Mouse (Mus musculus): ENCODE data around the gene Ivd.

Ivd gene

GRCm38 (mm10) chr2:118881019-118881418 is 19.3 kb downstream of the Ivd start:
- in situ Hi-C loops (cut with MboI; ENCODE audit: unreplicated experiment in 2 of 2) = loop anchor here (5.0 to 25.0 kb wide), 9 partner anchors 114 to 1344 kb away; partner anchors contain the start of genes Fsip1 (in 1 of the 2) and Srp14 (in 1 of the 2)

- in situ Hi-C loops (cut with MboI; ENCODE audit: unreplicated experiment in 2 of 2) = loop anchor here (5.0 to 25.0 kb wide), 9 partner anchors 115 to 1345 kb away; partner anchors contain the start of genes Fsip1 (in 1 of the 2) and Srp14 (in 1 of the 2)
Measured at GRCm38 (mm10) chr2:118881956-118882355, 20.2 kb downstream of the Ivd start.

- in situ Hi-C loops (cut with MboI; ENCODE audit: unreplicated experiment in 2 of 2) = loop anchor here (5.0 to 25.0 kb wide), 9 partner anchors 116 to 1346 kb away; partner anchors contain the start of genes Fsip1 (in 1 of the 2) and Srp14 (in 1 of the 2)
Measured at GRCm38 (mm10) chr2:118882840-118883679, 21.3 kb downstream of the Ivd start.

- in situ Hi-C loops (cut with MboI; ENCODE audit: unreplicated experiment in 2 of 2) = loop anchor here (10.0 to 25.0 kb wide), 6 partner anchors 300 to 1350 kb away; partner anchors contain the start of genes Fsip1 (in 1 of the 2) and Srp14 (in 1 of the 2)
Measured at GRCm38 (mm10) chr2:118887440-118887839, 25.7 kb downstream of the Ivd start.

- in situ Hi-C loops (cut with MboI; ENCODE audit: unreplicated experiment in 2 of 2) = loop anchor here (10.0 to 25.0 kb wide), 6 partner anchors 299 to 1351 kb away; partner anchors contain the start of genes Fsip1 (in 1 of the 2) and Srp14 (in 1 of the 2)
Measured at GRCm38 (mm10) chr2:118887845-118888548, 26.2 kb downstream of the Ivd start.

GRCm38 (mm10) chr2:118891173-118891572 is 29.4 kb downstream of the Ivd start:
- in situ Hi-C loops (cut with MboI; ENCODE audit: unreplicated experiment in 2 of 2) = loop anchor here (5.0 to 25.0 kb wide), 5 partner anchors 86 to 1354 kb away; partner anchors contain the start of genes Fsip1 (in 1 of the 2) and Srp14 (in 1 of the 2)

- in situ Hi-C loops (cut with MboI; ENCODE audit: unreplicated experiment in 2 of 2) = loop anchor here (25.0 kb wide), 4 partner anchors 291 to 1359 kb away; partner anchors contain the start of genes Fsip1 (in 1 of the 2) and Srp14 (in 1 of the 2)
Measured at GRCm38 (mm10) chr2:118895990-118896913, 34.5 kb downstream of the Ivd start.

- in situ Hi-C loops (cut with MboI; ENCODE audit: unreplicated experiment in 2 of 2) = loop anchor here (25.0 kb wide), 4 partner anchors 290 to 1360 kb away; partner anchors contain the start of genes Fsip1 (in 1 of the 2) and Srp14 (in 1 of the 2)
Measured at GRCm38 (mm10) chr2:118896914-118897291, 35.1 kb downstream of the Ivd start.

- in situ Hi-C loops (cut with MboI; ENCODE audit: unreplicated experiment in 2 of 2) = loop anchor here (25.0 kb wide), 4 partner anchors 290 to 1360 kb away; partner anchors contain the start of genes Fsip1 (in 1 of the 2) and Srp14 (in 1 of the 2)
Measured at GRCm38 (mm10) chr2:118897392-118897791, 35.6 kb downstream of the Ivd start.

- in situ Hi-C loops (cut with MboI; ENCODE audit: unreplicated experiment in 2 of 2) = loop anchor here (25.0 kb wide), 4 partner anchors 289 to 1361 kb away; partner anchors contain the start of genes Fsip1 (in 1 of the 2) and Srp14 (in 1 of the 2)
Measured at GRCm38 (mm10) chr2:118897808-118898207, 36.1 kb downstream of the Ivd start.

GRCm38 (mm10) chr2:118898771-118899170 is 37.0 kb downstream of the Ivd start:
- in situ Hi-C loops (cut with MboI; ENCODE audit: unreplicated experiment in 2 of 2) = loop anchor here (25.0 kb wide), 4 partner anchors 289 to 1361 kb away; partner anchors contain the start of genes Fsip1 (in 1 of the 2) and Srp14 (in 1 of the 2)

- in situ Hi-C loops (cut with MboI; ENCODE audit: unreplicated experiment in 2 of 2) = loop anchor here (25.0 kb wide), 4 partner anchors 288 to 1362 kb away; partner anchors contain the start of genes Fsip1 (in 1 of the 2) and Srp14 (in 1 of the 2)
Measured at GRCm38 (mm10) chr2:118899306-118899705, 37.6 kb downstream of the Ivd start.

- in situ Hi-C loops (cut with MboI; ENCODE audit: unreplicated experiment in 2 of 2) = loop anchor here (25.0 kb wide), 4 partner anchors 287 to 1363 kb away; partner anchors contain the start of genes Fsip1 (in 1 of the 2) and Srp14 (in 1 of the 2)
Measured at GRCm38 (mm10) chr2:118899981-118900825, 38.4 kb downstream of the Ivd start, which contains the start of gene Bahd1. Gene Bahd1 (plus strand): TSS chr2:118900377.

GRCm38 (mm10) chr2:118900826-118901140 is 39.0 kb downstream of the Ivd start:
- in situ Hi-C loops (cut with MboI; ENCODE audit: unreplicated experiment in 2 of 2) = no loop called here

- in situ Hi-C loops (cut with MboI; ENCODE audit: unreplicated experiment in 2 of 2) = no loop called here
Measured at GRCm38 (mm10) chr2:118901175-118902031, 39.6 kb downstream of the Ivd start.

- in situ Hi-C loops (cut with MboI; ENCODE audit: unreplicated experiment in 2 of 2) = no loop called here
Measured at GRCm38 (mm10) chr2:118902051-118903025, 40.6 kb downstream of the Ivd start.

Measured in v-Abl transformed pro-B cells (cell line).